In the genomic region with DNA sequence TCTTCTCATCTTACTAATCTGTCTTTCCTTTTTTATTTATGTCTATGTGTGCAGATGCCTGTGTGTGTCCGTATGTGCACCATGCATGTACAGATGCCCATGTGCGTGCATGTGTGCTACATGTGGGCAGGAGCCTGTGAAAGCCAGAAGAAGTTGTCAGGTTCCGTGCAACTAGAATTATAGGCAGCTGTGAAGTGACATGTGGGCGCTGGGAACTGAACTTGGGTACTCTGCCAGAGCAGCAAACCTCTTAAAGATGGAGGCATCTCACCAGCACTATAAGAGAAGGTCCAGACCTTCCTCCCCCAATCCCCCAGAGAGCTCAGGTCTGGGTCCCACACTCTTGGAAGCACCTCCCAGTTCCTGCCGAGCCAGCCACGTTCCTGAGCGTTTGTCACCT, we compare ENCODE assay signal across 12 mouse cellular contexts. TPM values are rescaled to one million over a fixed set of nuclear protein-coding genes. Genes with fewer than 3 reads are reported as not detected.
DNase-seq lines count a peak whose midpoint lies in the region; ATAC-seq and TF ChIP-seq lines count a peak whose summit lies in the region.
"Had no signal": no experiment of that assay in that cellular context is flagged by ENCODE, and none has a peak within 500 bp of the region (broad histone marks: within the 10 kb centered on the region; RNA-seq: fewer than 3 reads in every experiment).

No protein-coding gene starts in this region.

- H3K9ac ChIP-seq in kidney, embryonic 16.5 days (replicated peaks; ENCODE audit: low read length) = no peak overlapping the region
- no peak overlapping the region for H3K9ac ChIP-seq in embryonic facial prominence, embryonic 15.5 days
- no peak overlapping the region for H3K9ac ChIP-seq in midbrain, embryonic 13.5 days (replicated peaks)

- H3K27me3 ChIP-seq in kidney, embryonic 16.5 days (ENCODE audit: insufficient read depth, low read length) = peaks cover 81% of the 10 kb centered on the region
- H3K27me3 ChIP-seq in embryonic facial prominence, embryonic 15.5 days = peaks cover 93% of the 10 kb centered on the region
- H3K27me3 ChIP-seq in midbrain, embryonic 13.5 days = peaks cover 94% of the 10 kb centered on the region

- no peak for TF ChIP-seq POLR2A in cortical plate, adult 2 months (IDR thresholded peaks at IDR 0.05; ENCODE audit: extremely low read depth, insufficient read depth, low read length)

- H3K9me3 ChIP-seq in kidney, embryonic 16.5 days (ENCODE audit: low read length) = no peaks in the 10 kb centered on the region
- H3K9me3 ChIP-seq in embryonic facial prominence, embryonic 15.5 days (replicated peaks) = no peaks in the 10 kb centered on the region
- no peaks in the 10 kb centered on the region for H3K9me3 ChIP-seq in midbrain, embryonic 13.5 days

- 30% methylated on average over 7 of the region's 7 CpGs for WGBS in kidney, embryonic 16.5 days
- WGBS in embryonic facial prominence, embryonic 15.5 days = 26% methylated on average over 7 of the region's 7 CpGs
- 39% methylated on average over 7 of the region's 7 CpGs for WGBS in midbrain, embryonic 13.5 days

- no peak for TF ChIP-seq CTCF in cortical plate, adult 2 months (IDR thresholded peaks at IDR 0.05; ENCODE audit: extremely low read depth, insufficient read depth, low read length)

- ATAC-seq in kidney, embryonic 16.5 days (ENCODE audit: low FRiP score, low TSS enrichment) = no peak
- ATAC-seq in embryonic facial prominence, embryonic 15.5 days (ENCODE audit: insufficient number of reproducible peaks, low FRiP score, low TSS enrichment, low read depth) = no peak
- ATAC-seq in midbrain, embryonic 13.5 days = no peak

- H3K36me3 ChIP-seq in kidney, embryonic 16.5 days (ENCODE audit: insufficient read depth, low read length) = no peaks in the 10 kb centered on the region
- no peaks in the 10 kb centered on the region for H3K36me3 ChIP-seq in embryonic facial prominence, embryonic 15.5 days
- no peaks in the 10 kb centered on the region for H3K36me3 ChIP-seq in midbrain, embryonic 13.5 days

- H3K4me3 ChIP-seq in kidney, embryonic 16.5 days (ENCODE audit: low read length) = no peak overlapping the region
- H3K4me3 ChIP-seq in cortical plate, adult 2 months (ENCODE audit: insufficient read depth, low read length) = peak overlapping the region; percentile 93
- no peak overlapping the region; the same call in 1 of the 2 replicates for H3K4me3 ChIP-seq in embryonic facial prominence, embryonic 15.5 days (replicated peaks)
- peak overlapping the region; percentile 54; the same call in 1 of the 2 replicates for H3K4me3 ChIP-seq in midbrain, embryonic 13.5 days (replicated peaks)

- H3K4me2 ChIP-seq in kidney, embryonic 16.5 days (replicated peaks; ENCODE audit: low read depth, low read length) = peak overlapping the region; percentile 80
- peak overlapping the region; percentile 100; the same call in 1 of the 2 replicates for H3K4me2 ChIP-seq in embryonic facial prominence, embryonic 15.5 days (replicated peaks)
- H3K4me2 ChIP-seq in midbrain, embryonic 13.5 days (replicated peaks) = peak overlapping the region; percentile 99; the same call in 1 of the 2 replicates

- no peak overlapping the region for H3K27ac ChIP-seq in kidney, embryonic 16.5 days (ENCODE audit: low read length)
- 0 out of 2 replicates have a peak overlapping the region, but pooled peaks have one; percentile 24 for H3K27ac ChIP-seq in cortical plate, adult 2 months (ENCODE audit: insufficient read depth, low read length)
- no peak overlapping the region for H3K27ac ChIP-seq in embryonic facial prominence, embryonic 15.5 days (replicated peaks)
- no peak overlapping the region for H3K27ac ChIP-seq in midbrain, embryonic 13.5 days

- H3K4me1 ChIP-seq in kidney, embryonic 16.5 days (ENCODE audit: insufficient read depth, low read length) = peaks cover 17% of the 10 kb centered on the region
- H3K4me1 ChIP-seq in cortical plate, adult 2 months (ENCODE audit: control insufficient read depth, insufficient read depth, low read length) = peaks cover 4% of the 10 kb centered on the region
- peaks cover 28% of the 10 kb centered on the region for H3K4me1 ChIP-seq in embryonic facial prominence, embryonic 15.5 days
- peaks cover 32% of the 10 kb centered on the region for H3K4me1 ChIP-seq in midbrain, embryonic 13.5 days (replicated peaks)

- no peak for DNase-seq in kidney, adult 11 months
- no peak for DNase-seq in cerebellum, adult 9-10 months
- DNase-seq in layer of hippocampus, postnatal 14 days (ENCODE audit: low spot score in 2 of 2) = no peak
- no peak for DNase-seq in thymus, postnatal 0 days (ENCODE audit: low spot score)
- DNase-seq: cerebellum, adult 8-10 months had no signal

RNA-seq across cellular contexts. Expression of a gene that starts 1.4 kb away (rescaled TPM):
- polyA plus RNA-seq in kidney, embryonic 16.5 days (2015; fragmentation: Nextera tagmentation; extraction: Ambion mirVana) = 0.16 TPM in 1 of 2 replicates, not detected in the other
- 115 and 120 TPM in 2 replicates for polyA plus RNA-seq in cortical plate, adult 2 months (2012; rRNA removed)
- polyA plus RNA-seq in embryonic facial prominence, embryonic 15.5 days (2015; fragmentation: Nextera tagmentation; extraction: Ambion mirVana) = 0.14 and 0.15 TPM in 2 replicates
- polyA plus RNA-seq in midbrain, embryonic 13.5 days (2015; fragmentation: Nextera tagmentation; extraction: Ambion mirVana) = not detected in 2 replicates
- 10 to 100 TPM; 69.2 to 72.7 TPM for total RNA-seq in layer of hippocampus, postnatal 14 days (2021)
- polyA plus RNA-seq in thymus, postnatal 0 days (2015; fragmentation: Nextera tagmentation; extraction: Ambion mirVana) = not detected in 2 replicates
- total RNA-seq: CH12.LX; granulocyte monocyte progenitor cell, adult 5-6 weeks had no signal
- polyA plus RNA-seq: embryonic facial prominence, embryonic 11.5 days had no signal

RNA-seq across cellular contexts. Expression of a gene that starts 9.8 kb away (rescaled TPM):
- polyA plus RNA-seq in kidney, embryonic 16.5 days (2015; fragmentation: Nextera tagmentation; extraction: Ambion mirVana) = 66.2 and 72.9 TPM in 2 replicates
- polyA plus RNA-seq in cortical plate, adult 2 months (2012; rRNA removed) = 1.3 and 1.4 TPM in 2 replicates
- 168 and 178 TPM in 2 replicates for polyA plus RNA-seq in embryonic facial prominence, embryonic 15.5 days (2015; fragmentation: Nextera tagmentation; extraction: Ambion mirVana)
- polyA plus RNA-seq in midbrain, embryonic 13.5 days (2015; fragmentation: Nextera tagmentation; extraction: Ambion mirVana) = 6.0 and 8.3 TPM in 2 replicates
- 1 to 10 TPM; 1.4 to 1.8 TPM for total RNA-seq in layer of hippocampus, postnatal 14 days (2021)
- 9.5 and 11.6 TPM in 2 replicates for polyA plus RNA-seq in thymus, postnatal 0 days (2015; fragmentation: Nextera tagmentation; extraction: Ambion mirVana)
- total RNA-seq: granulocyte monocyte progenitor cell, adult 5-6 weeks had no signal

RNA-seq across cellular contexts. Expression of a gene that starts 40.1 kb away (rescaled TPM):
- polyA plus RNA-seq in kidney, embryonic 16.5 days (2015; fragmentation: Nextera tagmentation; extraction: Ambion mirVana) = 48.3 and 52.0 TPM in 2 replicates
- 416 and 445 TPM in 2 replicates for polyA plus RNA-seq in cortical plate, adult 2 months (2012; rRNA removed)
- 48.5 and 55.1 TPM in 2 replicates for polyA plus RNA-seq in embryonic facial prominence, embryonic 15.5 days (2015; fragmentation: Nextera tagmentation; extraction: Ambion mirVana)
- 66.4 and 71.4 TPM in 2 replicates for polyA plus RNA-seq in midbrain, embryonic 13.5 days (2015; fragmentation: Nextera tagmentation; extraction: Ambion mirVana)
- total RNA-seq in layer of hippocampus, postnatal 14 days (2021) = 100 to 1,000 TPM; 353 to 381 TPM
- 42.1 and 47.2 TPM in 2 replicates for polyA plus RNA-seq in thymus, postnatal 0 days (2015; fragmentation: Nextera tagmentation; extraction: Ambion mirVana)

RNA-seq across cellular contexts. Expression of a gene that starts 51.1 kb away (rescaled TPM):
- 66.0 and 71.5 TPM in 2 replicates for polyA plus RNA-seq in kidney, embryonic 16.5 days (2015; fragmentation: Nextera tagmentation; extraction: Ambion mirVana)
- 185 and 194 TPM in 2 replicates for polyA plus RNA-seq in cortical plate, adult 2 months (2012; rRNA removed)
- polyA plus RNA-seq in embryonic facial prominence, embryonic 15.5 days (2015; fragmentation: Nextera tagmentation; extraction: Ambion mirVana) = 113 and 117 TPM in 2 replicates
- 233 and 269 TPM in 2 replicates for polyA plus RNA-seq in midbrain, embryonic 13.5 days (2015; fragmentation: Nextera tagmentation; extraction: Ambion mirVana)
- total RNA-seq in layer of hippocampus, postnatal 14 days (2021) = 100 to 1,000 TPM; 139 to 147 TPM
- 52.2 and 70.8 TPM in 2 replicates for polyA plus RNA-seq in thymus, postnatal 0 days (2015; fragmentation: Nextera tagmentation; extraction: Ambion mirVana)

Comparison
In these comparisons a context has a peak if more than half of its experiments do, and no peak if none do; other contexts are left out.
1. H3K4me3 ChIP-seq: peak in cortical plate, adult 2 months (single experiment) and midbrain, embryonic 13.5 days (single experiment); none in kidney, embryonic 16.5 days (single experiment) and embryonic facial prominence, embryonic 15.5 days (single experiment).
2. RNA of a gene that starts 1.4 kb away (polyA plus RNA-seq): 115 to 120 TPM in cortical plate, adult 2 months; 0.16 TPM in kidney, embryonic 16.5 days, 0.14 to 0.15 TPM in embryonic facial prominence, embryonic 15.5 days, not detected in midbrain, embryonic 13.5 days and not detected in thymus, postnatal 0 days; every median in the first group is over 10 times any median in the second.
3. Peak in every context shown above with its lines, with median percentiles within 50 percentile points of each other: H3K4me2 ChIP-seq.